Mouse (Mus musculus): ENCODE measurements around the gene Vwa7. TPM values are rescaled to one million over a fixed set of nuclear protein-coding genes. Genes with fewer than 3 reads are reported as not detected.

Vwa7 gene
- polyA plus RNA-seq, 1 experiment from 2014 or later = 0.08 TPM

GRCm38 (mm10) chr17:35016791-35017705 is 669 bp downstream of the Vwa7 start:
- Histone ChIP-seq H3K4me1 (ENCODE audit: control insufficient read depth, insufficient read depth, low read length) (no peaks in the 10 kb centered on the region), H3K36me3 (ENCODE audit: control insufficient read depth, insufficient read depth, low read length) (peaks cover 25% of the 10 kb centered on the region), H3K9me3 (ENCODE audit: control insufficient read depth, low read length) (no peaks in the 10 kb centered on the region), H3K27ac (ENCODE audit: low read depth, low read length) (no peak overlapping the region), H3K4me2 (ENCODE audit: low read depth) (no peak overlapping the region), H3K4me3 (ENCODE audit: low read depth, low read length) (no peak overlapping the region), H3K9ac (ENCODE audit: low read length) (no peak overlapping the region), H3K27me3 (ENCODE audit: control insufficient read depth, insufficient read depth, low read length) (no peaks in the 10 kb centered on the region)
- ATAC-seq (ENCODE audit: insufficient read depth, low FRiP score, low TSS enrichment) = no peak
- no peak for DNase-seq (ENCODE audit: low spot score)
- WGBS = 81% methylated on average over 10 of the region's 10 CpGs

GRCm38 (mm10) chr17:35017706-35018030 is 1.3 kb downstream of the Vwa7 start:
- Histone ChIP-seq H3K4me2 (ENCODE audit: low read depth) (no peak overlapping the region), H3K27ac (ENCODE audit: low read depth, low read length) (no peak overlapping the region), H3K4me3 (ENCODE audit: low read depth, low read length) (no peak overlapping the region), H3K36me3 (ENCODE audit: control insufficient read depth, insufficient read depth, low read length) (peaks cover 23% of the 10 kb centered on the region), H3K4me1 (ENCODE audit: control insufficient read depth, insufficient read depth, low read length) (no peaks in the 10 kb centered on the region), H3K9ac (ENCODE audit: low read length) (no peak overlapping the region), H3K9me3 (ENCODE audit: control insufficient read depth, low read length) (no peaks in the 10 kb centered on the region), H3K27me3 (ENCODE audit: control insufficient read depth, insufficient read depth, low read length) (no peaks in the 10 kb centered on the region)
- DNase-seq (ENCODE audit: low spot score) (no peak), ATAC-seq (ENCODE audit: insufficient read depth, low FRiP score, low TSS enrichment) (no peak)
- WGBS = 77% methylated on average over 14 of the region's 14 CpGs

GRCm38 (mm10) chr17:35018171-35018570 is 1.8 kb downstream of the Vwa7 start:
- no peaks in the 10 kb centered on the region for H3K4me1 ChIP-seq (ENCODE audit: control insufficient read depth, insufficient read depth, low read length)
- H3K27me3 ChIP-seq (ENCODE audit: control insufficient read depth, insufficient read depth, low read length) = no peaks in the 10 kb centered on the region
- no peak overlapping the region for H3K4me2 ChIP-seq (ENCODE audit: low read depth)
- H3K9me3 ChIP-seq (ENCODE audit: control insufficient read depth, low read length) = no peaks in the 10 kb centered on the region
- H3K36me3 ChIP-seq (ENCODE audit: control insufficient read depth, insufficient read depth, low read length) = peaks cover 21% of the 10 kb centered on the region
- ATAC-seq (ENCODE audit: insufficient read depth, low FRiP score, low TSS enrichment) (no peak), DNase-seq (ENCODE audit: low spot score) (no peak)
- no peak overlapping the region for H3K9ac ChIP-seq (ENCODE audit: low read length)
- no peak overlapping the region for H3K4me3 ChIP-seq (ENCODE audit: low read depth, low read length)
- no peak overlapping the region for H3K27ac ChIP-seq (ENCODE audit: low read depth, low read length)
- WGBS = 80% methylated on average over 3 of the region's 3 CpGs

- 78% methylated on average over 11 of the region's 11 CpGs for WGBS
- no peak overlapping the region for H3K27ac ChIP-seq (ENCODE audit: low read depth, low read length)
Measured at GRCm38 (mm10) chr17:35019894-35020293, 3.5 kb downstream of the Vwa7 start.

GRCm38 (mm10) chr17:35020551-35020950 is 4.2 kb downstream of the Vwa7 start:
- 87% methylated on average over 8 of the region's 8 CpGs for WGBS
- ATAC-seq (ENCODE audit: insufficient read depth, low FRiP score, low TSS enrichment) (no peak), DNase-seq (ENCODE audit: low spot score) (no peak)
- Histone ChIP-seq H3K4me2 (ENCODE audit: low read depth) (no peak overlapping the region), H3K27me3 (ENCODE audit: control insufficient read depth, insufficient read depth, low read length) (no peaks in the 10 kb centered on the region), H3K4me3 (ENCODE audit: low read depth, low read length) (no peak overlapping the region), H3K9ac (ENCODE audit: low read length) (no peak overlapping the region), H3K36me3 (ENCODE audit: control insufficient read depth, insufficient read depth, low read length) (peaks cover 3% of the 10 kb centered on the region), H3K4me1 (ENCODE audit: control insufficient read depth, insufficient read depth, low read length) (no peaks in the 10 kb centered on the region), H3K27ac (ENCODE audit: low read depth, low read length) (no peak overlapping the region), H3K9me3 (ENCODE audit: control insufficient read depth, low read length) (no peaks in the 10 kb centered on the region)

More at GRCm38 (mm10) chr17:35019894-35020293, 3.5 kb downstream of the Vwa7 start:
- H3K9ac ChIP-seq (ENCODE audit: low read length) = no peak overlapping the region
- H3K4me1 ChIP-seq (ENCODE audit: control insufficient read depth, insufficient read depth, low read length) = no peaks in the 10 kb centered on the region
- no peak overlapping the region for H3K4me2 ChIP-seq (ENCODE audit: low read depth)
- no peaks in the 10 kb centered on the region for H3K27me3 ChIP-seq (ENCODE audit: control insufficient read depth, insufficient read depth, low read length)
- no peak overlapping the region for H3K4me3 ChIP-seq (ENCODE audit: low read depth, low read length)
- ATAC-seq (ENCODE audit: insufficient read depth, low FRiP score, low TSS enrichment) = no peak
- no peak for DNase-seq (ENCODE audit: low spot score)
- H3K36me3 ChIP-seq (ENCODE audit: control insufficient read depth, insufficient read depth, low read length) = peaks cover 9% of the 10 kb centered on the region
- no peaks in the 10 kb centered on the region for H3K9me3 ChIP-seq (ENCODE audit: control insufficient read depth, low read length)

GRCm38 (mm10) chr17:35021163-35021808 is 4.9 kb downstream of the Vwa7 start:
- Histone ChIP-seq H3K9ac (ENCODE audit: low read length) (peak overlapping the region; percentile 24; the same call in 1 of the 2 replicates), H3K27me3 (ENCODE audit: control insufficient read depth, insufficient read depth, low read length) (no peaks in the 10 kb centered on the region), H3K9me3 (ENCODE audit: control insufficient read depth, low read length) (no peaks in the 10 kb centered on the region), H3K27ac (ENCODE audit: low read depth, low read length) (no peak overlapping the region), H3K4me1 (ENCODE audit: control insufficient read depth, insufficient read depth, low read length) (no peaks in the 10 kb centered on the region), H3K4me2 (ENCODE audit: low read depth) (no peak overlapping the region), H3K4me3 (ENCODE audit: low read depth, low read length) (no peak overlapping the region), H3K36me3 (ENCODE audit: control insufficient read depth, insufficient read depth, low read length) (no peaks in the 10 kb centered on the region)
- ATAC-seq (ENCODE audit: insufficient read depth, low FRiP score, low TSS enrichment) (peak; percentile 51; the same call in 1 of the 2 replicates), DNase-seq (ENCODE audit: low spot score) (peak; percentile 92)
- WGBS = 14% methylated on average over 17 of the region's 17 CpGs

GRCm38 (mm10) chr17:35021842-35022477 is 5.6 kb downstream of the Vwa7 start:
- DNase-seq (ENCODE audit: low spot score) (no peak), ATAC-seq (ENCODE audit: insufficient read depth, low FRiP score, low TSS enrichment) (no peak)
- no peaks in the 10 kb centered on the region for H3K36me3 ChIP-seq (ENCODE audit: control insufficient read depth, insufficient read depth, low read length)
- no peaks in the 10 kb centered on the region for H3K9me3 ChIP-seq (ENCODE audit: control insufficient read depth, low read length)
- WGBS = 74% methylated on average over 6 of the region's 6 CpGs
- H3K9ac ChIP-seq (ENCODE audit: low read length) = no peak overlapping the region
- H3K27me3 ChIP-seq (ENCODE audit: control insufficient read depth, insufficient read depth, low read length) = no peaks in the 10 kb centered on the region
- H3K4me2 ChIP-seq (ENCODE audit: low read depth) = no peak overlapping the region
- no peak overlapping the region for H3K4me3 ChIP-seq (ENCODE audit: low read depth, low read length)
- H3K4me1 ChIP-seq (ENCODE audit: control insufficient read depth, insufficient read depth, low read length) = no peaks in the 10 kb centered on the region
- H3K27ac ChIP-seq (ENCODE audit: low read depth, low read length) = no peak overlapping the region

- no peak for ATAC-seq (ENCODE audit: insufficient read depth, low FRiP score, low TSS enrichment)
- WGBS = 94% methylated on average over 8 of the region's 8 CpGs
- Histone ChIP-seq H3K27ac (ENCODE audit: low read depth, low read length) (no peak overlapping the region), H3K4me1 (ENCODE audit: control insufficient read depth, insufficient read depth, low read length) (no peaks in the 10 kb centered on the region), H3K27me3 (ENCODE audit: control insufficient read depth, insufficient read depth, low read length) (no peaks in the 10 kb centered on the region), H3K4me2 (ENCODE audit: low read depth) (no peak overlapping the region), H3K9me3 (ENCODE audit: control insufficient read depth, low read length) (no peaks in the 10 kb centered on the region), H3K9ac (ENCODE audit: low read length) (no peak overlapping the region), H3K36me3 (ENCODE audit: control insufficient read depth, insufficient read depth, low read length) (no peaks in the 10 kb centered on the region), H3K4me3 (ENCODE audit: low read depth, low read length) (no peak overlapping the region)
- DNase-seq (ENCODE audit: low spot score) = no peak
Measured at GRCm38 (mm10) chr17:35022541-35023060, 6.2 kb downstream of the Vwa7 start.
